12 mouse cellular contexts compared by ENCODE assay signal in genomic region chrX:78539734-78540133, GRCm38 (mm10). TPM values are rescaled to one million over a fixed set of nuclear protein-coding genes. Genes with fewer than 3 reads are reported as not detected.
A peak's percentile ranks its signal among the peaks of the same experiment; 100 is the strongest.
DNase-seq lines count a peak whose midpoint lies in the region; ATAC-seq lines count a peak whose summit lies in the region.
"Had no signal": no experiment of that assay in that cellular context is flagged by ENCODE, and none has a peak within 500 bp of the region (broad histone marks: within the 10 kb centered on the region; RNA-seq: fewer than 3 reads in every experiment).

No protein-coding gene starts in this region.

- H3K27ac ChIP-seq in kidney, embryonic 14.5 days (ENCODE audit: low read depth, low read length), result no peak overlapping the region
- H3K27ac ChIP-seq in hindbrain, embryonic 13.5 days, result no peak overlapping the region
- H3K27ac ChIP-seq in forebrain, embryonic 16.5 days (ENCODE audit: low read length), result no peak overlapping the region
- H3K27ac ChIP-seq: forebrain, embryonic 15.5 days; heart, embryonic 13.5 days; intestine, embryonic 15.5 days had no signal

- peak; percentile 5 to 7 for DNase-seq in kidney, postnatal 4 days
- DNase-seq in CD4-positive helper T cell, adult 2 months (ENCODE audit: low read depth, low spot score), result peak; percentile 19
- DNase-seq in T-cell, adult 2 months (ENCODE audit: low spot score), result peak; percentile 6
- no peak for DNase-seq in ovary, postnatal 14 days (ENCODE audit: low spot score)

- H3K27me3 ChIP-seq in kidney, embryonic 14.5 days (ENCODE audit: control insufficient read depth, insufficient read depth, low read length), result no peaks in the 10 kb centered on the region
- H3K27me3 ChIP-seq in hindbrain, embryonic 13.5 days, result no peaks in the 10 kb centered on the region
- no peaks in the 10 kb centered on the region for H3K27me3 ChIP-seq in forebrain, embryonic 16.5 days (replicated peaks; ENCODE audit: control insufficient read depth, insufficient read depth, low read length)
- H3K27me3 ChIP-seq: forebrain, embryonic 15.5 days; heart, embryonic 13.5 days; intestine, embryonic 15.5 days had no signal

- H3K9me3 ChIP-seq in kidney, embryonic 14.5 days (ENCODE audit: control insufficient read depth, low read length), result no peaks in the 10 kb centered on the region
- H3K9me3 ChIP-seq in hindbrain, embryonic 13.5 days, result no peaks in the 10 kb centered on the region
- H3K9me3 ChIP-seq in forebrain, embryonic 16.5 days (ENCODE audit: control insufficient read depth, low read length), result no peaks in the 10 kb centered on the region
- H3K9me3 ChIP-seq: forebrain, embryonic 15.5 days; heart, embryonic 13.5 days; intestine, embryonic 15.5 days had no signal

- no peak overlapping the region for H3K4me2 ChIP-seq in kidney, embryonic 14.5 days (replicated peaks; ENCODE audit: low read depth, low read length)
- no peak overlapping the region for H3K4me2 ChIP-seq in hindbrain, embryonic 13.5 days
- H3K4me2 ChIP-seq in forebrain, embryonic 16.5 days (ENCODE audit: low read length), result no peak overlapping the region
- H3K4me2 ChIP-seq: forebrain, embryonic 15.5 days; heart, embryonic 13.5 days; intestine, embryonic 15.5 days had no signal

- no peak for ATAC-seq in kidney, embryonic 14.5 days (ENCODE audit: low FRiP score, low TSS enrichment)
- ATAC-seq in megakaryocyte progenitor cell, adult 5-6 weeks (replicated peaks; ENCODE audit: poor library complexity), result peak; percentile 86
- ATAC-seq in hindbrain, embryonic 13.5 days (ENCODE audit: low FRiP score), result no peak
- ATAC-seq in forebrain, embryonic 16.5 days, result no peak
- ATAC-seq: forebrain, embryonic 15.5 days; intestine, embryonic 15.5 days had no signal

- H3K4me3 ChIP-seq in kidney, embryonic 14.5 days (ENCODE audit: low read length), result no peak overlapping the region
- H3K4me3 ChIP-seq in hindbrain, embryonic 13.5 days, result no peak overlapping the region
- H3K4me3 ChIP-seq in forebrain, embryonic 16.5 days (replicated peaks; ENCODE audit: low read length), result no peak overlapping the region
- H3K4me3 ChIP-seq: forebrain, embryonic 15.5 days; heart, embryonic 13.5 days; intestine, embryonic 15.5 days had no signal

- no peak overlapping the region for H3K9ac ChIP-seq in kidney, embryonic 14.5 days (ENCODE audit: low read depth, low read length)
- H3K9ac ChIP-seq in hindbrain, embryonic 13.5 days, result no peak overlapping the region
- H3K9ac ChIP-seq in forebrain, embryonic 16.5 days (replicated peaks; ENCODE audit: low read depth, low read length), result no peak overlapping the region
- H3K9ac ChIP-seq: forebrain, embryonic 15.5 days; heart, embryonic 13.5 days; intestine, embryonic 15.5 days had no signal

- H3K36me3 ChIP-seq in kidney, embryonic 14.5 days (ENCODE audit: control insufficient read depth, insufficient read depth, low read length), result no peaks in the 10 kb centered on the region
- no peaks in the 10 kb centered on the region for H3K36me3 ChIP-seq in hindbrain, embryonic 13.5 days
- no peaks in the 10 kb centered on the region for H3K36me3 ChIP-seq in forebrain, embryonic 16.5 days (ENCODE audit: control insufficient read depth, insufficient read depth)
- H3K36me3 ChIP-seq: forebrain, embryonic 15.5 days; heart, embryonic 13.5 days; intestine, embryonic 15.5 days had no signal

- H3K4me1 ChIP-seq in kidney, embryonic 14.5 days (ENCODE audit: control insufficient read depth, insufficient read depth, low read length), result no peaks in the 10 kb centered on the region
- no peaks in the 10 kb centered on the region for H3K4me1 ChIP-seq in hindbrain, embryonic 13.5 days (replicated peaks)
- H3K4me1 ChIP-seq in forebrain, embryonic 16.5 days (replicated peaks; ENCODE audit: control insufficient read depth, insufficient read depth, low read length), result no peaks in the 10 kb centered on the region
- H3K4me1 ChIP-seq: forebrain, embryonic 15.5 days; heart, embryonic 13.5 days; intestine, embryonic 15.5 days had no signal

RNA-seq across cellular contexts. Expression of gene Prrg1, which starts 44.0 kb away (rescaled TPM):
- polyA plus RNA-seq in kidney, embryonic 14.5 days (2014; fragmentation: Nextera tagmentation; extraction: Ambion mirVana), result 9.4 and 10.7 TPM in 2 replicates
- total RNA-seq in megakaryocyte progenitor cell, adult 5-6 weeks (2015), result 13.0 and 13.4 TPM in 2 replicates
- 6.6 and 11.3 TPM in 2 replicates for total RNA-seq in megakaryocyte progenitor cell, adult 5-6 weeks (2017)
- polyA plus RNA-seq in hindbrain, embryonic 13.5 days (2015; fragmentation: Nextera tagmentation; extraction: Ambion mirVana), result 6.1 and 6.4 TPM in 2 replicates
- polyA plus RNA-seq in forebrain, embryonic 16.5 days (2015; fragmentation: Nextera tagmentation; extraction: Ambion mirVana), result 4.7 and 5.2 TPM in 2 replicates
- total RNA-seq: monocyte, adult 5-6 weeks had no signal
